Mouse (Mus musculus): ENCODE results near the gene Blm. TPM values are rescaled to one million over a fixed set of nuclear protein-coding genes. Genes with fewer than 3 reads are reported as not detected.
A peak's percentile ranks its signal among the peaks of the same experiment; 100 is the strongest.

Blm gene
- polyA plus RNA-seq, 1 experiment from 2014 or later: 26.7 TPM

GRCm38 (mm10) chr7:80460892-80461291 is 74.0 kb downstream of the Blm start:
- Histone ChIP-seq H3K27ac (ENCODE audit: poor library complexity, severe bottlenecking) (no peak overlapping the region), H3K9ac (no peak overlapping the region), H3K4me1 (replicated peaks) (peaks cover 25% of the 10 kb centered on the region), H3K36me3 (peaks cover 31% of the 10 kb centered on the region), H3K4me2 (no peak overlapping the region), H3K4me3 (no peak overlapping the region), H3K9me3 (replicated peaks) (no peaks in the 10 kb centered on the region), H3K27me3 (replicated peaks) (no peaks in the 10 kb centered on the region)
- WGBS: 93% methylated on average over 4 of the region's 4 CpGs
- no peak for ATAC-seq (ENCODE audit: insufficient number of reproducible peaks, low FRiP score)

- peaks cover 28% of the 10 kb centered on the region for H3K36me3 ChIP-seq
- H3K4me2 ChIP-seq: no peak overlapping the region
- H3K4me3 ChIP-seq: no peak overlapping the region
- no peak overlapping the region for H3K9ac ChIP-seq
- no peak for ATAC-seq (ENCODE audit: insufficient number of reproducible peaks, low FRiP score)
- no peak overlapping the region for H3K27ac ChIP-seq (ENCODE audit: poor library complexity, severe bottlenecking)
- H3K4me1 ChIP-seq (replicated peaks): peaks cover 27% of the 10 kb centered on the region
- no peaks in the 10 kb centered on the region for H3K27me3 ChIP-seq (replicated peaks)
- no peaks in the 10 kb centered on the region for H3K9me3 ChIP-seq (replicated peaks)
- 63% methylated on average over 5 of the region's 5 CpGs for WGBS
Measured at GRCm38 (mm10) chr7:80460199-80460598, 74.7 kb downstream of the Blm start.

GRCm38 (mm10) chr7:80457831-80458343 is 77.0 kb downstream of the Blm start:
- H3K36me3 ChIP-seq: peaks cover 42% of the 10 kb centered on the region
- no peaks in the 10 kb centered on the region for H3K9me3 ChIP-seq (replicated peaks)
- H3K4me3 ChIP-seq: no peak overlapping the region
- H3K9ac ChIP-seq: peak overlapping the region; percentile 34
- H3K27ac ChIP-seq (ENCODE audit: poor library complexity, severe bottlenecking): peak overlapping the region; percentile 53
- no peaks in the 10 kb centered on the region for H3K27me3 ChIP-seq (replicated peaks)
- ATAC-seq (ENCODE audit: insufficient number of reproducible peaks, low FRiP score): 0 out of 2 replicates have a peak, but pooled peaks have one; percentile 36
- WGBS: 40% methylated on average over 3 of the region's 3 CpGs
- peaks cover 27% of the 10 kb centered on the region for H3K4me1 ChIP-seq (replicated peaks)
- H3K4me2 ChIP-seq: no peak overlapping the region

- WGBS: 64% methylated on average over 6 of the region's 6 CpGs
- no peak for ATAC-seq (ENCODE audit: insufficient number of reproducible peaks, low FRiP score)
Measured at GRCm38 (mm10) chr7:80457241-80457640, 77.7 kb downstream of the Blm start.

GRCm38 (mm10) chr7:80456327-80456726 is 78.6 kb downstream of the Blm start:
- H3K9ac ChIP-seq: no peak overlapping the region
- WGBS: 56% methylated on average over 6 of the region's 6 CpGs
- peaks cover 40% of the 10 kb centered on the region for H3K36me3 ChIP-seq

More at GRCm38 (mm10) chr7:80457241-80457640, 77.7 kb downstream of the Blm start:
- Histone ChIP-seq H3K9me3 (replicated peaks) (no peaks in the 10 kb centered on the region), H3K4me2 (no peak overlapping the region), H3K27ac (ENCODE audit: poor library complexity, severe bottlenecking) (no peak overlapping the region), H3K9ac (no peak overlapping the region), H3K36me3 (peaks cover 44% of the 10 kb centered on the region), H3K4me3 (no peak overlapping the region), H3K27me3 (replicated peaks) (no peaks in the 10 kb centered on the region), H3K4me1 (replicated peaks) (peaks cover 30% of the 10 kb centered on the region)

GRCm38 (mm10) chr7:80455505-80456160 is 79.3 kb downstream of the Blm start:
- no peaks in the 10 kb centered on the region for H3K9me3 ChIP-seq (replicated peaks)
- H3K9ac ChIP-seq: no peak overlapping the region
- H3K4me2 ChIP-seq: no peak overlapping the region
- H3K36me3 ChIP-seq: peaks cover 37% of the 10 kb centered on the region
- 62% methylated on average over 4 of the region's 4 CpGs for WGBS
- H3K27ac ChIP-seq (ENCODE audit: poor library complexity, severe bottlenecking): no peak overlapping the region
- peaks cover 46% of the 10 kb centered on the region for H3K4me1 ChIP-seq (replicated peaks)
- no peak overlapping the region for H3K4me3 ChIP-seq
- no peak for ATAC-seq (ENCODE audit: insufficient number of reproducible peaks, low FRiP score)
- H3K27me3 ChIP-seq (replicated peaks): no peaks in the 10 kb centered on the region

More at GRCm38 (mm10) chr7:80456327-80456726, 78.6 kb downstream of the Blm start:
- no peaks in the 10 kb centered on the region for H3K27me3 ChIP-seq (replicated peaks)
- no peak for ATAC-seq (ENCODE audit: insufficient number of reproducible peaks, low FRiP score)
- H3K4me2 ChIP-seq: no peak overlapping the region
- H3K4me1 ChIP-seq (replicated peaks): peaks cover 39% of the 10 kb centered on the region
- no peaks in the 10 kb centered on the region for H3K9me3 ChIP-seq (replicated peaks)
- H3K27ac ChIP-seq (ENCODE audit: poor library complexity, severe bottlenecking): no peak overlapping the region
- H3K4me3 ChIP-seq: no peak overlapping the region

- no peak for ATAC-seq (ENCODE audit: insufficient number of reproducible peaks, low FRiP score)
- Histone ChIP-seq H3K4me3 (no peak overlapping the region), H3K9ac (no peak overlapping the region), H3K9me3 (replicated peaks) (no peaks in the 10 kb centered on the region), H3K27ac (ENCODE audit: poor library complexity, severe bottlenecking) (no peak overlapping the region), H3K36me3 (peaks cover 29% of the 10 kb centered on the region), H3K4me1 (replicated peaks) (peaks cover 55% of the 10 kb centered on the region), H3K27me3 (replicated peaks) (no peaks in the 10 kb centered on the region), H3K4me2 (no peak overlapping the region)
- WGBS: 84% methylated on average over 2 of the region's 2 CpGs
Measured at GRCm38 (mm10) chr7:80454786-80455185, 80.1 kb downstream of the Blm start.

GRCm38 (mm10) chr7:80453997-80454396 is 80.9 kb downstream of the Blm start:
- Histone ChIP-seq H3K36me3 (peaks cover 27% of the 10 kb centered on the region), H3K4me3 (no peak overlapping the region), H3K27ac (ENCODE audit: poor library complexity, severe bottlenecking) (no peak overlapping the region), H3K9me3 (replicated peaks) (no peaks in the 10 kb centered on the region), H3K4me2 (no peak overlapping the region), H3K27me3 (replicated peaks) (no peaks in the 10 kb centered on the region), H3K4me1 (replicated peaks) (peaks cover 59% of the 10 kb centered on the region), H3K9ac (no peak overlapping the region)
- WGBS: 86% methylated on average over 5 of the region's 5 CpGs
- no peak for ATAC-seq (ENCODE audit: insufficient number of reproducible peaks, low FRiP score)

GRCm38 (mm10) chr7:80453121-80453520 is 81.8 kb downstream of the Blm start:
- Histone ChIP-seq H3K9me3 (replicated peaks) (no peaks in the 10 kb centered on the region), H3K4me3 (no peak overlapping the region), H3K27ac (ENCODE audit: poor library complexity, severe bottlenecking) (no peak overlapping the region), H3K9ac (no peak overlapping the region), H3K27me3 (replicated peaks) (no peaks in the 10 kb centered on the region), H3K36me3 (peaks cover 24% of the 10 kb centered on the region), H3K4me2 (no peak overlapping the region), H3K4me1 (replicated peaks) (peaks cover 51% of the 10 kb centered on the region)
- WGBS: 95% methylated on average over 3 of the region's 3 CpGs
- ATAC-seq (ENCODE audit: insufficient number of reproducible peaks, low FRiP score): no peak

- Histone ChIP-seq H3K4me3 (no peak overlapping the region), H3K27me3 (replicated peaks) (no peaks in the 10 kb centered on the region), H3K9me3 (replicated peaks) (no peaks in the 10 kb centered on the region), H3K27ac (ENCODE audit: poor library complexity, severe bottlenecking) (peak overlapping the region; percentile 53), H3K36me3 (peaks cover 24% of the 10 kb centered on the region), H3K4me2 (no peak overlapping the region), H3K4me1 (replicated peaks) (peaks cover 44% of the 10 kb centered on the region), H3K9ac (no peak overlapping the region)
- ATAC-seq (ENCODE audit: insufficient number of reproducible peaks, low FRiP score): no peak
- 69% methylated on average over 5 of the region's 5 CpGs for WGBS
Measured at GRCm38 (mm10) chr7:80452241-80452640, 82.7 kb downstream of the Blm start.

GRCm38 (mm10) chr7:80451550-80452232 is 83.2 kb downstream of the Blm start:
- no peak for ATAC-seq (ENCODE audit: insufficient number of reproducible peaks, low FRiP score)
- Histone ChIP-seq H3K4me1 (replicated peaks) (peaks cover 46% of the 10 kb centered on the region), H3K4me3 (no peak overlapping the region), H3K36me3 (peaks cover 24% of the 10 kb centered on the region), H3K27ac (ENCODE audit: poor library complexity, severe bottlenecking) (peak overlapping the region; percentile 53), H3K4me2 (no peak overlapping the region), H3K27me3 (replicated peaks) (no peaks in the 10 kb centered on the region), H3K9me3 (replicated peaks) (no peaks in the 10 kb centered on the region), H3K9ac (no peak overlapping the region)
- 41% methylated on average over 3 of the region's 3 CpGs for WGBS

Data from heart, embryonic 12.5 days (tissue).